Comparison of ENCODE assay signal across 8 mouse cellular contexts in genomic region chr10:7792751-7793385, GRCm38 (mm10). TPM values are rescaled to one million over a fixed set of nuclear protein-coding genes. Genes with fewer than 3 reads are reported as not detected.
A peak's percentile ranks its signal among the peaks of the same experiment; 100 is the strongest.
DNase-seq lines count a peak whose midpoint lies in the region; ATAC-seq and TF ChIP-seq lines count a peak whose summit lies in the region.

Ginm1 (minus strand) TSS chr10:7792824.
Ppil4 (plus strand) TSS chr10:7792891.

- H3K27ac ChIP-seq in hindbrain, postnatal 0 days, result peak within 1 kb of the TSS; percentile 82
- H3K27ac ChIP-seq in left cerebral cortex, adult 2 months, result peak within 1 kb of the TSS; percentile 86

- under 1% methylated on average over 51 of the region's 52 CpGs for WGBS in hindbrain, postnatal 0 days

- H3K9ac ChIP-seq in hindbrain, postnatal 0 days (replicated peaks; ENCODE audit: low read length), result peak within 1 kb of the TSS; percentile 89

- peak; percentile 95 for ATAC-seq in hindbrain, postnatal 0 days
- ATAC-seq in megakaryocyte, adult 5-6 weeks (ENCODE audit: poor library complexity, severe bottlenecking), result peak; percentile 100

- H3K4me3 ChIP-seq in hindbrain, postnatal 0 days (ENCODE audit: low read length), result peak within 1 kb of the TSS; percentile 93
- H3K4me3 ChIP-seq in left cerebral cortex, adult 2 months, result peak within 1 kb of the TSS; percentile 93

- peaks cover 5% of the 10 kb centered on the region for H3K4me1 ChIP-seq in hindbrain, postnatal 0 days (ENCODE audit: insufficient read depth, low read length)

- peak; percentile 91 for DNase-seq in T-cell, adult 2 months (ENCODE audit: low spot score)
- DNase-seq in cerebellum, postnatal 36 days, result peak; percentile 89 to 90
- DNase-seq in gastrocnemius, adult 18-20 months (ENCODE audit: low spot score), result peak; percentile 86
- peak; percentile 98 for DNase-seq in hindbrain, postnatal 0 days (ENCODE audit: low spot score)
- peak; percentile 91 to 94 for DNase-seq in left cerebral cortex, adult 2 months (ENCODE audit: extremely low spot score in 1 of 2, low spot score in 2 of 2)
- peak; percentile 90 to 93 for DNase-seq in right cerebral cortex, adult 2 months (ENCODE audit: low spot score in 2 of 2)
- DNase-seq in urinary bladder, postnatal 14 days (ENCODE audit: low spot score), result peak; percentile 90

- peak within 1 kb of the TSS; percentile 89 for H3K4me2 ChIP-seq in hindbrain, postnatal 0 days (ENCODE audit: low read depth, low read length)

- TF ChIP-seq CTCF in hindbrain, postnatal 0 days (IDR thresholded peaks at IDR 0.05; ENCODE audit: low read depth), result no peak
- no peak for TF ChIP-seq CTCF in left cerebral cortex, adult 2 months (IDR thresholded peaks at IDR 0.05)

- intact Hi-C loops in left cerebral cortex, adult 2 months (cut with DNase I), result no loop called here

- H3K36me3 ChIP-seq in hindbrain, postnatal 0 days (ENCODE audit: insufficient read depth, low read length), result peaks cover 16% of the 10 kb centered on the region

- no peaks in the 10 kb centered on the region for H3K27me3 ChIP-seq in hindbrain, postnatal 0 days (ENCODE audit: insufficient read depth, low read length)

- H3K9me3 ChIP-seq in hindbrain, postnatal 0 days (ENCODE audit: low read length), result no peaks in the 10 kb centered on the region

RNA-seq across cellular contexts. Expression of gene Ginm1, which starts in this region (rescaled TPM):
- total RNA-seq in gastrocnemius, adult 18-20 months (2021), result 100 to 1,000 TPM; 101 to 102 TPM
- total RNA-seq in hindbrain, postnatal 0 days (2014; rRNA removed), result 14.6 and 24.2 TPM in 2 replicates
- polyA plus RNA-seq in hindbrain, postnatal 0 days (2015; fragmentation: Nextera tagmentation; extraction: Ambion mirVana), result 78.8 and 83.6 TPM in 2 replicates
- 10 to 100 TPM; 15.8 to 18.7 TPM for total RNA-seq in left cerebral cortex, adult 2 months (2021)
- 47.8 and 54.0 TPM in 2 replicates for total RNA-seq in megakaryocyte, adult 5-6 weeks (2015)
- 58.8 and 74.6 TPM in 2 replicates for total RNA-seq in megakaryocyte, adult 5-6 weeks (2017)

RNA-seq across cellular contexts. Expression of gene Ppil4, which starts in this region (rescaled TPM):
- 10 to 100 TPM; 10.5 to 11.9 TPM for total RNA-seq in gastrocnemius, adult 18-20 months (2021)
- total RNA-seq in hindbrain, postnatal 0 days (2014; rRNA removed), result 17.9 and 18.0 TPM in 2 replicates
- polyA plus RNA-seq in hindbrain, postnatal 0 days (2015; fragmentation: Nextera tagmentation; extraction: Ambion mirVana), result 42.7 and 43.3 TPM in 2 replicates
- 10 to 100 TPM; 32.5 to 33.5 TPM for total RNA-seq in left cerebral cortex, adult 2 months (2021)
- total RNA-seq in megakaryocyte, adult 5-6 weeks (2015), result 36.4 and 39.4 TPM in 2 replicates
- total RNA-seq in megakaryocyte, adult 5-6 weeks (2017), result 73.5 and 79.8 TPM in 2 replicates

Comparison
In these comparisons a context has a peak if more than half of its experiments do, and no peak if none do; other contexts are left out.
1. Peak in every context shown above with its lines: DNase-seq, ATAC-seq, H3K4me3 ChIP-seq and H3K27ac ChIP-seq.